Mouse (Mus musculus) gastrocnemius, postnatal 4 days (tissue): ENCODE measurements around the gene Cacng3. TPM values are rescaled to one million over a fixed set of nuclear protein-coding genes. Genes with fewer than 3 reads are reported as not detected.
A peak's percentile ranks its signal among the peaks of the same experiment; 100 is the strongest.

Experiments used
- DNase-seq, 2 experiments: peaks; one replicate each; pipeline ENCODE4 v3.0.0; 2021 to 2022; ENCODE audit warnings: low spot score in 2 of 2, mixed read lengths in 2 of 2
- long read RNA-seq, 2 experiments: library from polyadenylated mRNA; stranded (forward); transcript quantifications; one replicate each; pipeline ENCODE4 v2.0.0; 2021
- total RNA-seq, 2 experiments: library from RNA; stranded (reverse); gene quantifications; 2 replicates each; pipeline ENCODE4 v1.2.3; 2021

The Cacng3 gene
- total RNA-seq: not detected
- long read RNA-seq, experiment 1: 0 reads
- long read RNA-seq, experiment 2: 0 reads

- DNase-seq: peak in 1 of 2 experiments; percentile 8
These were observed at the start of gene Cacng3 for GRCm38 (mm10) chr7:122670442-122670872. TSS of gene Cacng3 (plus strand) at chr7:122670492.

- no peak for DNase-seq
These were observed 48.0 kb upstream of the Cacng3 start for GRCm38 (mm10) chr7:122622125-122622774.

- no peak for DNase-seq
These were observed 46.5 kb upstream of the Cacng3 start for GRCm38 (mm10) chr7:122623753-122624152.

GRCm38 (mm10) chr7:122628050-122628449 is 42.2 kb upstream of the Cacng3 start:
- no peak for DNase-seq

- no peak for DNase-seq
These were observed 39.9 kb upstream of the Cacng3 start for GRCm38 (mm10) chr7:122630386-122630785.

- no peak for DNase-seq
These were observed 39.1 kb upstream of the Cacng3 start for GRCm38 (mm10) chr7:122631151-122631550.

- DNase-seq: no peak
These were observed 37.3 kb upstream of the Cacng3 start for GRCm38 (mm10) chr7:122632946-122633345.

GRCm38 (mm10) chr7:122633463-122633862 is 36.8 kb upstream of the Cacng3 start:
- no peak for DNase-seq

- DNase-seq: no peak
These were observed 26.6 kb upstream of the Cacng3 start for GRCm38 (mm10) chr7:122643676-122644075.

- no peak for DNase-seq
These were observed 21.0 kb upstream of the Cacng3 start for GRCm38 (mm10) chr7:122649306-122649705.

GRCm38 (mm10) chr7:122652523-122652922 is 17.8 kb upstream of the Cacng3 start:
- no peak for DNase-seq

GRCm38 (mm10) chr7:122656671-122657070 is 13.6 kb upstream of the Cacng3 start:
- no peak for DNase-seq

GRCm38 (mm10) chr7:122657423-122658126 is 12.7 kb upstream of the Cacng3 start:
- DNase-seq: no peak

- DNase-seq: no peak
These were observed 4.8 kb upstream of the Cacng3 start for GRCm38 (mm10) chr7:122665311-122666049.

GRCm38 (mm10) chr7:122667903-122668302 is 2.4 kb upstream of the Cacng3 start:
- DNase-seq: no peak

- peak; percentile 84 to 93 for DNase-seq
These were observed 765 bp downstream of the Cacng3 start for GRCm38 (mm10) chr7:122670873-122671641.

- no peak for DNase-seq
These were observed 2.7 kb downstream of the Cacng3 start for GRCm38 (mm10) chr7:122672981-122673380.

GRCm38 (mm10) chr7:122675207-122675606 is 4.9 kb downstream of the Cacng3 start:
- no peak for DNase-seq

- DNase-seq: no peak
These were observed 31.5 kb downstream of the Cacng3 start for GRCm38 (mm10) chr7:122701751-122702150.

- no peak for DNase-seq
These were observed 32.2 kb downstream of the Cacng3 start for GRCm38 (mm10) chr7:122702443-122702842.

- no peak for DNase-seq
These were observed 36.4 kb downstream of the Cacng3 start for GRCm38 (mm10) chr7:122706736-122707135.
